Mouse (Mus musculus) hindbrain, embryonic 14.5 days (tissue): ENCODE measurements around the gene Parp6. TPM values are rescaled to one million over a fixed set of nuclear protein-coding genes. Genes with fewer than 3 reads are reported as not detected.

Source experiments
- ATAC-seq: fragments of 200-750 bp; cut with Nextera tagmentation; 2 replicates; pipeline ENCODE4 v1.8.0; 2017; ENCODE audit warnings: moderate number of reproducible peaks, mild to moderate bottlenecking, moderate TSS enrichment, moderate library complexity; ENCODE audit not compliant: low FRiP score
- DNase-seq: peaks from one replicate; pipeline ENCODE4 v3.0.0-alpha.2; 2015; ENCODE audit warnings: low spot score
- H3K27ac ChIP-seq: fragments of 300-500 bp; sonication (generic); 2 replicates; pipeline ENCODE4 v1.5.1; 2014; ENCODE audit warnings: mild to moderate bottlenecking, moderate library complexity
- H3K27me3 ChIP-seq: fragments of 300-500 bp; sonication (generic); 2 replicates; pipeline ENCODE4 v1.6.1; 2014; ENCODE audit warnings: mild to moderate bottlenecking, low read length, mixed read lengths; ENCODE audit not compliant: control insufficient read depth, insufficient read depth
- H3K36me3 ChIP-seq: fragments of 300-500 bp; sonication (generic); replicated peaks from 2 replicates; pipeline ENCODE4 v1.6.1; 2014; ENCODE audit not compliant: control insufficient read depth, insufficient read depth
- H3K4me1 ChIP-seq: fragments of 300-500 bp; sonication (generic); replicated peaks from 2 replicates; pipeline ENCODE4 v1.6.1; 2014; ENCODE audit warnings: antibody characterized with exemption, low read length, mixed read lengths; ENCODE audit not compliant: control insufficient read depth, insufficient read depth
- H3K4me2 ChIP-seq: fragments of 300-500 bp; sonication (generic); replicated peaks from 2 replicates; pipeline ENCODE4 v1.6.1; 2014; ENCODE audit warnings: mild to moderate bottlenecking, moderate library complexity
- H3K4me3 ChIP-seq: fragments of 300-500 bp; sonication (generic); replicated peaks from 2 replicates; pipeline ENCODE4 v1.5.1; 2014; ENCODE audit warnings: mild to moderate bottlenecking, low read length
- H3K9ac ChIP-seq: fragments of 300-500 bp; sonication (generic); 2 replicates; pipeline ENCODE4 v1.6.1; 2014
- H3K9me3 ChIP-seq: fragments of 300-500 bp; sonication (generic); 2 replicates; pipeline ENCODE4 v1.6.1; 2016; ENCODE audit warnings: low read length; ENCODE audit not compliant: control insufficient read depth
- WGBS: fragments of 180-500 bp; shearing (Covaris S2); extraction: QIAGEN DNeasy Blood & Tissue Kit; methylation state at CpG from one replicate; pipeline ENCODE4 v1.1.7; 2014; 5-methylcytosine and 5-hydroxymethylcytosine counted together
- polyA plus RNA-seq: library from polyadenylated mRNA; unstranded; fragments of >200 nt; fragmentation: Nextera tagmentation; extraction: Ambion mirVana; gene quantifications from 2 replicates; pipeline ENCODE4 v1.2.1, GENCODE M21; 2014

The Parp6 gene
- polyA plus RNA-seq, 1 experiment from 2014 or later, result 219 TPM

GRCm38 (mm10) chr9:59589703-59590439 lies 27.2 kb upstream of the Parp6 start:
- Histone ChIP-seq H3K27ac (peak overlapping the region; percentile 64; the same call in 1 of the 2 replicates), H3K4me1 (peaks cover 23% of the 10 kb centered on the region), H3K4me3 (no peak overlapping the region; the same call in 1 of the 2 replicates), H3K27me3 (no peaks in the 10 kb centered on the region), H3K9me3 (no peaks in the 10 kb centered on the region), H3K9ac (no peak overlapping the region), H3K4me2 (peak overlapping the region; percentile 55), H3K36me3 (peaks cover 13% of the 10 kb centered on the region)
- 85% methylated on average over 10 of the region's 10 CpGs for WGBS
- ATAC-seq, result no peak
- no peak for DNase-seq

- Histone ChIP-seq H3K36me3 (peaks cover 21% of the 10 kb centered on the region), H3K4me1 (no peaks in the 10 kb centered on the region), H3K4me2 (no peak overlapping the region), H3K9me3 (no peaks in the 10 kb centered on the region), H3K27me3 (no peaks in the 10 kb centered on the region), H3K27ac (no peak overlapping the region), H3K9ac (no peak overlapping the region), H3K4me3 (no peak overlapping the region)
- WGBS, result 84% methylated on average over 8 of the region's 8 CpGs
- DNase-seq, result no peak
- ATAC-seq, result no peak
These were observed 15.4 kb upstream of the Parp6 start for GRCm38 (mm10) chr9:59601661-59602060.

DNA sequence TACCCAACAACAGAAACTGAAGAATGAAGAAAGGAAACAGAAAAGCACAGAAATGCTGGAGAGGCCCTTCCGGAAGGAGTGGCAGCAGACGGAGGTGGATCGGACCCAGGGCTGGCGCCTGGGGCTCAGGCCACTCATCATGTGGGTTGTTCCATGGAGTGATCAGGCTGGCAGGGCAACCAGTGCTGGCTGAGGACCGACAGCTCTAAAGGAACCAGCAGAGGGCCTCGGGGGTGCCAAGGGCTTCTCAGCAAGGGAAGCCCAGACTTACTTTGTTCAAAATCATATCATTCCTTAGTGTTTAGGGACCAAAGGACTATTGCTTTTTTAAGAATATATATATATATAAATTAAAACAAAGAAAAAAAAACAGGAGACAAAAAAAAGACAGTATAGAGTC lies 11.1 kb upstream of the Parp6 start:
- Histone ChIP-seq H3K9me3 (no peaks in the 10 kb centered on the region), H3K9ac (no peak overlapping the region), H3K27me3 (no peaks in the 10 kb centered on the region), H3K4me2 (no peak overlapping the region), H3K36me3 (peaks cover 22% of the 10 kb centered on the region), H3K27ac (no peak overlapping the region), H3K4me3 (no peak overlapping the region), H3K4me1 (no peaks in the 10 kb centered on the region)
- WGBS, result 57% methylated on average over 6 of the region's 6 CpGs
- no peak for DNase-seq
- ATAC-seq, result no peak

- Histone ChIP-seq H3K9ac (no peak overlapping the region), H3K4me1 (no peaks in the 10 kb centered on the region), H3K36me3 (0 out of 2 replicates have a peak, but pooled peaks cover 7% of the 10 kb centered on the region), H3K9me3 (no peaks in the 10 kb centered on the region), H3K27me3 (no peaks in the 10 kb centered on the region), H3K4me2 (no peak overlapping the region), H3K27ac (no peak overlapping the region), H3K4me3 (no peak overlapping the region)
- ATAC-seq (no peak), DNase-seq (no peak)
- 89% methylated on average over 2 of the region's 2 CpGs for WGBS
These were observed 6.1 kb upstream of the Parp6 start for GRCm38 (mm10) chr9:59610950-59611349.

DNA sequence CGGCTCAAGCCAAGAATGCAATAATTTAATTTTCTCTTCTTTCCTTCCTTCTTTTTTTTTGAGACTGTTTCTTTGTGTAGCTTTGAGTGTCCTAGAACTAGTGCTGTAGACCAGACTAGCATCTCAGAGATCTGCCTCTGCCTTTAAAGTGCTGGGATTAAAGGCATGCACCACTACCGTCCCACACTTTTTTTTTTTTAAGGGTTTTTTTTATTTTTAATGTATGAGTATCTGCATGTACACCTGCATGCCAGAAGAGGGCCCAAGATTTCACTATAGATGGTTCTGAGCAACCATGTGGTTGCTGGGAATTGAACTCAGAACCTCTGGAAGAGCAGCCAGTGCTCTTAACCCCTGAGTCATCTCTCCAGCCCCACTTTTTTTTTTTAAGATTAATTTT lies 1.3 kb upstream of the Parp6 start:
- Histone ChIP-seq H3K36me3 (peaks cover 5% of the 10 kb centered on the region), H3K27me3 (no peaks in the 10 kb centered on the region), H3K9me3 (no peaks in the 10 kb centered on the region), H3K4me1 (peaks cover 27% of the 10 kb centered on the region), H3K4me3 (no peak overlapping the region), H3K9ac (no peak overlapping the region), H3K27ac (no peak overlapping the region), H3K4me2 (no peak overlapping the region)
- no peak for DNase-seq
- no peak for ATAC-seq
- 81% methylated on average over 2 of the region's 2 CpGs for WGBS

- peak overlapping the region; percentile 79 for H3K4me2 ChIP-seq
- DNase-seq (no peak), ATAC-seq (peak; percentile 91; the same call in 1 of the 2 replicates)
- peaks cover 27% of the 10 kb centered on the region for H3K4me1 ChIP-seq
- peak overlapping the region; percentile 92 for H3K9ac ChIP-seq
- H3K27ac ChIP-seq, result peak overlapping the region; percentile 92
- H3K27me3 ChIP-seq, result no peaks in the 10 kb centered on the region
- under 1% methylated on average over 52 of the region's 58 CpGs for WGBS
- H3K9me3 ChIP-seq, result no peaks in the 10 kb centered on the region
- H3K4me3 ChIP-seq, result peak overlapping the region; percentile 88
- peaks cover 11% of the 10 kb centered on the region for H3K36me3 ChIP-seq
These were observed 356 bp downstream of the Parp6 start for GRCm38 (mm10) chr9:59617307-59617973.

DNA sequence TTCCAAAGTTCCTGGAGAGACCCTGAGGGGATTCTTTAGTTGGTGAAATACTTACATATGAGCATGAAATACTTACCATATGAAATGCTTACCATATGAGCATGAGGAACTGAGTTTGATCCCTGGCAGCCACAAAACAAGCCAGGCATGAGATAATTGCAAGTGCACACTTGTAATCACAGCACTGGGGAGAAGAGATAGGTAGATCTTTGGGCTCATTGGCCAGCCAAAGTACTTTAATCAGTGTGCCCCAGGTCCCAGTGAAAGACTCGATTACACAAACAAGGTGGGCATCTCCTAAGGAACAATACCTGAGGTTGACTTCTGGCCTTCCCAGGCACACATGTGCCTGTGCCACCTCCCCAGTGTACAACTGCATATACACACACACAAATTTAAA lies 21.3 kb downstream of the Parp6 start:
- WGBS, result 89% methylated on average over 1 of the region's 1 CpGs
- Histone ChIP-seq H3K27ac (no peak overlapping the region), H3K9ac (no peak overlapping the region), H3K27me3 (no peaks in the 10 kb centered on the region), H3K4me3 (no peak overlapping the region), H3K4me1 (no peaks in the 10 kb centered on the region), H3K9me3 (no peaks in the 10 kb centered on the region), H3K4me2 (no peak overlapping the region), H3K36me3 (peaks cover 95% of the 10 kb centered on the region)
- ATAC-seq (no peak), DNase-seq (no peak)

DNA sequence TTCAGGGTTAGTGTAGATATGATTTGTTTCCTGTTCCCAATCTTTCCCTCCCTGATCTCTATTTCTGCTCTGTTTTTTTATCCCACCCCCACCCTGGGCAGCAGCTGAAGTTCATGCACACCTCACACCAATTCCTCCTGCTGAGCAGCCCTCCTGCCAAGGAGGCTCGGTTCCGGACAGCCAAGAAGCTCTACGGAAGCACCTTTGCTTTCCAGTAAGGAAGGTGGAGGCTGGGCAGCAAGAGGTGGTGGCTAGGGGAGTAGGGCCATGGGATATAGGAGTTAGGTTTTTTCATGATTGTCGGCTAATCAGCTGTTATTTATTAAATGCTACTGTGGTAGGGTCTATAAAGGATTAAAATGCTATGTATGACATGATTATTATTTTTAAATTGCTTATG lies 22.9 kb downstream of the Parp6 start:
- Histone ChIP-seq H3K9me3 (no peaks in the 10 kb centered on the region), H3K27me3 (no peaks in the 10 kb centered on the region), H3K9ac (no peak overlapping the region), H3K4me1 (no peaks in the 10 kb centered on the region), H3K36me3 (peaks cover 96% of the 10 kb centered on the region), H3K27ac (no peak overlapping the region), H3K4me3 (no peak overlapping the region), H3K4me2 (no peak overlapping the region)
- ATAC-seq (no peak), DNase-seq (no peak)
- WGBS, result 88% methylated on average over 4 of the region's 4 CpGs

GRCm38 (mm10) chr9:59641320-59641719 lies 24.2 kb downstream of the Parp6 start:
- DNase-seq (no peak), ATAC-seq (no peak)
- Histone ChIP-seq H3K27ac (no peak overlapping the region), H3K4me2 (no peak overlapping the region), H3K9ac (no peak overlapping the region), H3K4me1 (no peaks in the 10 kb centered on the region), H3K9me3 (no peaks in the 10 kb centered on the region), H3K27me3 (no peaks in the 10 kb centered on the region), H3K36me3 (peaks cover 95% of the 10 kb centered on the region), H3K4me3 (no peak overlapping the region)
- 91% methylated on average over 2 of the region's 2 CpGs for WGBS
